Mouse (Mus musculus): Measurements from ENCODE around the gene Skap1. TPM values are rescaled to one million over a fixed set of nuclear protein-coding genes. Genes with fewer than 3 reads are reported as not detected.

Skap1 gene
- polyA plus RNA-seq, 2 experiments: 0.11 to 0.14 TPM

- TF ChIP-seq CTCF (IDR thresholded peaks at IDR 0.05; ENCODE audit: low read depth) (no peak), EP300 (IDR thresholded peaks at IDR 0.05; ENCODE audit: low read depth) (no peak)
- H3K27me3 ChIP-seq (ENCODE audit: control insufficient read depth, insufficient read depth, low read length): no peaks in the 10 kb centered on the region
- no peak for DNase-seq (ENCODE audit: low read depth in 3 of 3, low spot score in 3 of 3)
- 29% methylated on average over 12 of the region's 12 CpGs for WGBS (ENCODE audit: insufficient replicate concordance)
- H3K4me2 ChIP-seq (ENCODE audit: low read depth): no peak overlapping the region
- H3K4me3 ChIP-seq (ENCODE audit: insufficient read depth in 1 of 2, low read depth in 2 of 2, low read length in 2 of 2): no peak overlapping the region
- H3K4me1 ChIP-seq (replicated peaks; ENCODE audit: control insufficient read depth in 2 of 2, insufficient read depth in 2 of 2, low read length in 1 of 2): no peaks in the 10 kb centered on the region
- H3K9ac ChIP-seq (replicated peaks): no peak overlapping the region
- ATAC-seq (ENCODE audit: insufficient read depth): no peak
- no peaks in the 10 kb centered on the region for H3K9me3 ChIP-seq (ENCODE audit: control insufficient read depth, low read length)
- H3K27ac ChIP-seq: no peak overlapping the region
- no peaks in the 10 kb centered on the region for H3K36me3 ChIP-seq (replicated peaks; ENCODE audit: control insufficient read depth, insufficient read depth, low read depth)
Observed at GRCm38 (mm10) chr11:96504509-96505119, 40.2 kb downstream of the Skap1 start.

DNA sequence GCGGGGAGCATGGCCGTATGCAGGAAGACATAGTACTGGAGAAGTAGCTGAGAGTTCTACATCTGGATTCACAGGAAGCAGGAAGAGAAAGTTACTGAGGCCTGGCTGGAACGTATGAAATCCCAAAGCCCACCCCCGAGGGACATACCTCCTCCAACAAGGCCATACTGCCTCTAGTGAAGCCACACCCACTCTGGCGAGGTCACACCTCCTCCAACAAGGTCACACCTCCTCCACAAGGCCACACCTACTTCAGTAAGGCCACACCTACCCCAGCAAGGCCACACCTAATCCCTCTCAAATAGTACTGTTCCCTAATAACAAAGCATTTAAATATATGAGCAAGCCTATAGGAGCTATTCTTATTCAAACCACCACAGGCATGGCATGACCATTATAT is 41.4 kb downstream of the Skap1 start:
- H3K4me3 ChIP-seq (ENCODE audit: insufficient read depth in 1 of 2, low read depth in 2 of 2, low read length in 2 of 2): no peak overlapping the region
- no peaks in the 10 kb centered on the region for H3K36me3 ChIP-seq (replicated peaks; ENCODE audit: control insufficient read depth, insufficient read depth, low read depth)
- WGBS (ENCODE audit: insufficient replicate concordance): 54% methylated on average over 5 of the region's 5 CpGs
- TF ChIP-seq EP300 (IDR thresholded peaks at IDR 0.05; ENCODE audit: low read depth): no peak
- TF ChIP-seq CTCF (IDR thresholded peaks at IDR 0.05; ENCODE audit: low read depth): no peak
- H3K9me3 ChIP-seq (ENCODE audit: control insufficient read depth, low read length): no peaks in the 10 kb centered on the region
- no peaks in the 10 kb centered on the region for H3K27me3 ChIP-seq (ENCODE audit: control insufficient read depth, insufficient read depth, low read length)
- H3K9ac ChIP-seq (replicated peaks): no peak overlapping the region
- no peak overlapping the region for H3K4me2 ChIP-seq (ENCODE audit: low read depth)
- H3K27ac ChIP-seq: no peak overlapping the region
- ATAC-seq (ENCODE audit: insufficient read depth): no peak
- H3K4me1 ChIP-seq (replicated peaks; ENCODE audit: control insufficient read depth in 2 of 2, insufficient read depth in 2 of 2, low read length in 1 of 2): no peaks in the 10 kb centered on the region
- no peak for DNase-seq (ENCODE audit: low read depth in 3 of 3, low spot score in 3 of 3)

DNA sequence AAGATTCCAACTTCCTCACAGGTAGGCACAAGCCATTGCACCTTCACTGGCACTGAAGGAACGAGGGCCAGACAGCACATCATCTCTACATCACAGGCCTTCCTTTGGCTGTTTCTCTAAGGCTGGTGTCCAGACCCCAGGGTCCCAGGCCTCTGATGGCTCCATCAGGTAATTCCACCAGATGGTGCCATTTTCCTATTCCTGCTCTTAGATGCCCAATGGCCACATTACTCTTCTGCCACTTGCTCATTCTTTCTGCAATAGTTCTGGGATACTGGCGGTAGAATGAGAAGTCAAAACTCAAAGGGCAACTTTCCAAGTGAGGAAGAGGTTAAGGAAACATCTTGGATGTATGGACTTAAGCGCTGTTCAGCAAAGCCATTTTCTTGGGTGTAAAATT is 50.8 kb downstream of the Skap1 start:
- Histone ChIP-seq H3K27ac (no peak overlapping the region), H3K4me1 (replicated peaks; ENCODE audit: control insufficient read depth in 2 of 2, insufficient read depth in 2 of 2, low read length in 1 of 2) (no peaks in the 10 kb centered on the region), H3K4me3 (ENCODE audit: insufficient read depth in 1 of 2, low read depth in 2 of 2, low read length in 2 of 2) (no peak overlapping the region), H3K36me3 (replicated peaks; ENCODE audit: control insufficient read depth, insufficient read depth, low read depth) (no peaks in the 10 kb centered on the region), H3K9me3 (ENCODE audit: control insufficient read depth, low read length) (no peaks in the 10 kb centered on the region), H3K4me2 (ENCODE audit: low read depth) (no peak overlapping the region), H3K27me3 (ENCODE audit: control insufficient read depth, insufficient read depth, low read length) (no peaks in the 10 kb centered on the region), H3K9ac (replicated peaks) (no peak overlapping the region)
- no peak for TF ChIP-seq CTCF (IDR thresholded peaks at IDR 0.05; ENCODE audit: low read depth)
- TF ChIP-seq EP300 (IDR thresholded peaks at IDR 0.05; ENCODE audit: low read depth): no peak
- WGBS (ENCODE audit: insufficient replicate concordance): 56% methylated on average over 3 of the region's 3 CpGs
- no peak for ATAC-seq (ENCODE audit: insufficient read depth)
- no peak for DNase-seq (ENCODE audit: low read depth in 3 of 3, low spot score in 3 of 3)

- Histone ChIP-seq H3K9ac (replicated peaks) (no peak overlapping the region), H3K36me3 (replicated peaks; ENCODE audit: control insufficient read depth, insufficient read depth, low read depth) (no peaks in the 10 kb centered on the region), H3K4me2 (ENCODE audit: low read depth) (no peak overlapping the region), H3K27ac (no peak overlapping the region), H3K4me1 (replicated peaks; ENCODE audit: control insufficient read depth in 2 of 2, insufficient read depth in 2 of 2, low read length in 1 of 2) (no peaks in the 10 kb centered on the region), H3K4me3 (ENCODE audit: insufficient read depth in 1 of 2, low read depth in 2 of 2, low read length in 2 of 2) (no peak overlapping the region), H3K27me3 (ENCODE audit: control insufficient read depth, insufficient read depth, low read length) (no peaks in the 10 kb centered on the region), H3K9me3 (ENCODE audit: control insufficient read depth, low read length) (no peaks in the 10 kb centered on the region)
- 62% methylated on average over 6 of the region's 6 CpGs for WGBS (ENCODE audit: insufficient replicate concordance)
- ATAC-seq (ENCODE audit: insufficient read depth) (no peak), DNase-seq (ENCODE audit: low read depth in 3 of 3, low spot score in 3 of 3) (no peak)
- TF ChIP-seq CTCF (IDR thresholded peaks at IDR 0.05; ENCODE audit: low read depth) (no peak), EP300 (IDR thresholded peaks at IDR 0.05; ENCODE audit: low read depth) (no peak)
Observed at GRCm38 (mm10) chr11:96524541-96524940, 60.1 kb downstream of the Skap1 start.

- no peaks in the 10 kb centered on the region for H3K4me1 ChIP-seq (replicated peaks; ENCODE audit: control insufficient read depth in 2 of 2, insufficient read depth in 2 of 2, low read length in 1 of 2)
- H3K27ac ChIP-seq: no peak overlapping the region
- H3K9ac ChIP-seq (replicated peaks): no peak overlapping the region
- H3K9me3 ChIP-seq (ENCODE audit: control insufficient read depth, low read length): no peaks in the 10 kb centered on the region
- DNase-seq (ENCODE audit: low read depth in 3 of 3, low spot score in 3 of 3) (no peak), ATAC-seq (ENCODE audit: insufficient read depth) (no peak)
- 78% methylated on average over 16 of the region's 16 CpGs for WGBS (ENCODE audit: insufficient replicate concordance)
- no peaks in the 10 kb centered on the region for H3K27me3 ChIP-seq (ENCODE audit: control insufficient read depth, insufficient read depth, low read length)
- H3K4me2 ChIP-seq (ENCODE audit: low read depth): no peak overlapping the region
- TF ChIP-seq CTCF (IDR thresholded peaks at IDR 0.05; ENCODE audit: low read depth) (no peak), EP300 (IDR thresholded peaks at IDR 0.05; ENCODE audit: low read depth) (no peak)
- no peaks in the 10 kb centered on the region for H3K36me3 ChIP-seq (replicated peaks; ENCODE audit: control insufficient read depth, insufficient read depth, low read depth)
- no peak overlapping the region for H3K4me3 ChIP-seq (ENCODE audit: insufficient read depth in 1 of 2, low read depth in 2 of 2, low read length in 2 of 2)
Observed at GRCm38 (mm10) chr11:96526137-96526621, 61.8 kb downstream of the Skap1 start.
